ENCODE assay signal across 8 mouse cellular contexts in genomic region chr9:110709640-110710258, GRCm38 (mm10). TPM values are rescaled to one million over a fixed set of nuclear protein-coding genes. Genes with fewer than 3 reads are reported as not detected.
A peak's percentile ranks its signal among the peaks of the same experiment; 100 is the strongest.
DNase-seq lines count a peak whose midpoint lies in the region; ATAC-seq lines count a peak whose summit lies in the region.

No protein-coding gene starts in this region.

- no peak overlapping the region for H3K4me3 ChIP-seq in hindbrain, embryonic 13.5 days

- H3K27me3 ChIP-seq in hindbrain, embryonic 13.5 days = no peaks in the 10 kb centered on the region

- no peak overlapping the region; the same call in 1 of the 2 replicates for H3K4me2 ChIP-seq in hindbrain, embryonic 13.5 days

- DNase-seq in NIH3T3 (ENCODE audit: low read depth) = peak; percentile 85
- DNase-seq in cerebellum, postnatal 14 days = peak; percentile 81
- peak; percentile 52 to 73 for DNase-seq in frontal cortex, postnatal 25 days (ENCODE audit: low spot score in 2 of 2)
- peak; percentile 71 for DNase-seq in layer of hippocampus, postnatal 36 days
- DNase-seq in lung, postnatal 36 days = peak; percentile 94
- peak; percentile 87 for DNase-seq in retina, embryonic 14.5 days (ENCODE audit: low spot score)
- DNase-seq in thymus, postnatal 4 days = peak; percentile 83

- peak; percentile 61 for ATAC-seq in hindbrain, embryonic 13.5 days (ENCODE audit: low FRiP score)

- H3K36me3 ChIP-seq in hindbrain, embryonic 13.5 days = peaks cover 36% of the 10 kb centered on the region

- no peaks in the 10 kb centered on the region for H3K9me3 ChIP-seq in hindbrain, embryonic 13.5 days

- no peak overlapping the region for H3K27ac ChIP-seq in hindbrain, embryonic 13.5 days

- WGBS in hindbrain, embryonic 13.5 days = 50% methylated on average over 5 of the region's 5 CpGs

- 0 out of 2 replicates have a peak overlapping the region, but pooled peaks have one; percentile 6 for H3K9ac ChIP-seq in hindbrain, embryonic 13.5 days

- H3K4me1 ChIP-seq in hindbrain, embryonic 13.5 days (replicated peaks) = 0 out of 2 replicates have a peak, but pooled peaks cover 4% of the 10 kb centered on the region

RNA-seq across cellular contexts. Expression of gene Myl3, which starts 31.9 kb away (rescaled TPM):
- 1.4 and 3.8 TPM in 2 replicates for polyA plus RNA-seq in hindbrain, embryonic 13.5 days (2015; fragmentation: Nextera tagmentation; extraction: Ambion mirVana)
- not detected for total RNA-seq in layer of hippocampus, postnatal 36 days (2021)

RNA-seq across cellular contexts. Expression of gene Pth1r, which starts 37.2 kb away (rescaled TPM):
- polyA plus RNA-seq in hindbrain, embryonic 13.5 days (2015; fragmentation: Nextera tagmentation; extraction: Ambion mirVana) = 13.7 and 13.8 TPM in 2 replicates
- 1 to 10 TPM; 4.3 to 4.8 TPM for total RNA-seq in layer of hippocampus, postnatal 36 days (2021)

RNA-seq across cellular contexts. Expression of gene Ccdc12, which starts 53.4 kb away (rescaled TPM):
- polyA plus RNA-seq in hindbrain, embryonic 13.5 days (2015; fragmentation: Nextera tagmentation; extraction: Ambion mirVana) = 122 TPM in 2 replicates
- 10 to 100 TPM; 48.3 to 54.5 TPM for total RNA-seq in layer of hippocampus, postnatal 36 days (2021)

RNA-seq across cellular contexts. Expression of gene Nbeal2, which starts 55.8 kb away (rescaled TPM):
- 2.4 TPM in 2 replicates for polyA plus RNA-seq in hindbrain, embryonic 13.5 days (2015; fragmentation: Nextera tagmentation; extraction: Ambion mirVana)
- 10 to 100 TPM; 14.0 to 17.5 TPM for total RNA-seq in layer of hippocampus, postnatal 36 days (2021)
